Mouse (Mus musculus): ENCODE results near the gene Gm20388. TPM values are rescaled to one million over a fixed set of nuclear protein-coding genes. Genes with fewer than 3 reads are reported as not detected.

Gene Gm20388
- polyA plus RNA-seq, 1 experiment: 18.7 TPM

DNA sequence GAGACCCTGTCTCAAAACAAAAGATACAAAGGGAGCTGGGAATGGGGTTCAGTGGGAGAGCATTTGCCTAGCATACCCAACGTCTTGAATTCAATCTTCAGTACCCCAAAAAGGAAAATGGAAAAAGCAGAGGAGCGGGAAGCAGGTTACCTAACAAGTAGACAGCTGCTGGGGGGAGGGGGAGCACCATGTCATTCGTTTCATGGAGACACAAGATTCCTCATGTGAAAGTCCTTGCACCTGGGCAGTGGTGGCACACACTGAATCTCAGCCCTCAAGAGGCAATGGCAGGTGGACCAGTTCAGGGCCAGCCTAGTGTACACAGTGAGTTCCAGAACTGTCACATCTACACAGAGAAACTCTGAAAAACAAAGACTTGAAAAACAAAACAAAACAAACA is 3946.7 kb downstream of the Gm20388 start:
- H3K4me1 ChIP-seq (ENCODE audit: control insufficient read depth, insufficient read depth, low read length): peaks cover 6% of the 10 kb centered on the region; the same call in 1 of the 2 replicates
- DNase-seq: peak; percentile 44 to 48
- peak overlapping the region; percentile 97 for H3K4me3 ChIP-seq (replicated peaks; ENCODE audit: insufficient read depth, low read depth, low read length)
- peak overlapping the region; percentile 59; the same call in 1 of the 2 replicates for H3K27ac ChIP-seq (ENCODE audit: insufficient read depth, low read length)
- WGBS: 39% methylated on average over 3 of the region's 3 CpGs
- TF ChIP-seq POLR2A (IDR thresholded peaks at IDR 0.05; ENCODE audit: borderline replicate concordance, insufficient read depth, low read length): no peak
- no peak for TF ChIP-seq CTCF (IDR thresholded peaks at IDR 0.05; ENCODE audit: borderline replicate concordance, insufficient read depth, low read depth, low read length)
- no peaks in the 10 kb centered on the region for H3K27me3 ChIP-seq (ENCODE audit: control insufficient read depth, insufficient read depth, low read length)

GRCm38 (mm10) chr8:123858574-123858940 is 3947.9 kb downstream of the Gm20388 start:
- 0 out of 2 replicates have a peak, but pooled peaks have one; percentile 15 for TF ChIP-seq CTCF (IDR thresholded peaks at IDR 0.05; ENCODE audit: borderline replicate concordance, insufficient read depth, low read depth, low read length)
- no peak for TF ChIP-seq POLR2A (IDR thresholded peaks at IDR 0.05; ENCODE audit: borderline replicate concordance, insufficient read depth, low read length)
- Histone ChIP-seq H3K27me3 (ENCODE audit: control insufficient read depth, insufficient read depth, low read length) (no peaks in the 10 kb centered on the region), H3K27ac (ENCODE audit: insufficient read depth, low read length) (peak overlapping the region; percentile 86), H3K4me1 (ENCODE audit: control insufficient read depth, insufficient read depth, low read length) (peaks cover 6% of the 10 kb centered on the region; the same call in 1 of the 2 replicates), H3K4me3 (replicated peaks; ENCODE audit: insufficient read depth, low read depth, low read length) (peak overlapping the region; percentile 97)
- peak; percentile 66 to 74 for DNase-seq
- 1% methylated on average over 17 of the region's 17 CpGs for WGBS

DNA sequence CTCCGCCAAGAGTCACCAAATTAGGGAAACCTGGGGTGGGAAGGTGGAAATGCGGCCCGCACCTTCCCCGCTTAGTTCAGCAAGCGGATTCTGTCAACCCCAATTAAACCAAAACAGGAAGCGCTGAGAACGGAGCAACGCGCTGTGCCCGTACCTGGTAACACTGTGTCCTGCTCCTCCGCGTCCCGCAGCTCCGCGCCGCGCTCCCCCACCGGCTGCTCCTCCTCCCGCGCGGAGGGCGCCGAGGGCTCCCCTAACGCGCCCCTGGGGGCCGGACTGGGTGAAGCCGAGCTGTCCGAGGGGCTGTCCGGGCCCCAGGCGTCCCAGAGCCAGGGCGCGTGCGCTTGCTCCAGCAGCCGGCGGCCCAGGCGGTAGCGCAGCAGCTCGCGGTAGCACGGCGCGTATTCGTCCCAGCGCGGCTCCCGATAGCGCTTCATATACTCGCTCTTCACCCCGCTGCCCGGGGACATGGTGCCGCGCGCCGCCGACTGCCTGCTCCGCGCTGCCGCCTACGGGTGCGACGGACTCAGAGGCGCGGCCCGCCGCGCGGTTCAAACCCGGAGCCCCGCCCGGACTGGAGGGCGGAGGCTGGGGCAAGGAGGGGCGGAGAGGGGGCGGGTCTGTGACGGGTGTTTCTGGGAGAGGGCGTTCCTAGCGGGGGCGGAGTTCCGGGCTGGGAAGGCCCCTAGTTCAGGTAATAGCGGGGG is 3948.5 kb downstream of the Gm20388 start:
- peak; percentile 95 to 96 for DNase-seq
- WGBS: under 1% methylated on average over 79 of the region's 79 CpGs
- peak; percentile 18; the same call in 1 of the 2 replicates for TF ChIP-seq CTCF (IDR thresholded peaks at IDR 0.05; ENCODE audit: borderline replicate concordance, insufficient read depth, low read depth, low read length)
- TF ChIP-seq POLR2A (IDR thresholded peaks at IDR 0.05; ENCODE audit: borderline replicate concordance, insufficient read depth, low read length): no peak
- H3K27ac ChIP-seq (ENCODE audit: insufficient read depth, low read length): peak overlapping the region; percentile 98
- peak overlapping the region; percentile 99 for H3K4me3 ChIP-seq (replicated peaks; ENCODE audit: insufficient read depth, low read depth, low read length)
- no peaks in the 10 kb centered on the region for H3K27me3 ChIP-seq (ENCODE audit: control insufficient read depth, insufficient read depth, low read length)
- H3K4me1 ChIP-seq (ENCODE audit: control insufficient read depth, insufficient read depth, low read length): peaks cover 6% of the 10 kb centered on the region; the same call in 1 of the 2 replicates

DNA sequence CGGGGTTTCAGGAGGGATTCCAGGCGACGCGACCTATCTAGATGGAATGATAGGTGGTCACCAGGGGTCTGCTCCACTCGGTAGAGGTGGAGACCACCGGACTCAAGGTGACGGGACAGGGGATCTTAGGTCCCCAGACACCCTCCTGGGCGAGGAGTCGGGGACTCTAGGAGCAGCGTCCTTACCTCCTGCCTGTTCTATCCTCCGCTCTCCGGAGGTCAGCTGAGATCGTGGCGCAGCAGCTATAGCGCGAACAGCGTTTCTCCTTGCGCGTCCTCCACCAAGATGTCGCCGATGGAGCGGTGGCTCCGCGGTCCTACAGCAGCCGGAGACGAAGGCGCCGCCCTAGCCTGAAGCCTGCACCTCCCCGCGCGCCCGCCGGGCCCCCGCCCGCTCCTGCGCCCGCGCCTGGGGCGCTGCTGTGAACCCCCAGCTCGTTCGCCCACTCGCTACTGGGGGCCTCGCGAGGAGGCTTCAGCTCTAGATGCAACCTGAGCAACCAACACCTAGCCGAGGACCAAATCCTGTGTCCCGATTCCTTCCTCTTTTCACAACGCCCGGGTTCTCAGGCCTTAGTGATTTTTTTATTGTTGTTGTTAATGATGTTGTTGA is 3949.1 kb downstream of the Gm20388 start, which contains the start of gene Ccsap:
Gene Ccsap (minus strand): TSS at position 562 of the 612 bp plus-strand sequence.
- Histone ChIP-seq H3K4me3 (replicated peaks; ENCODE audit: insufficient read depth, low read depth, low read length) (peak within 1 kb of the TSS; percentile 99), H3K27ac (ENCODE audit: insufficient read depth, low read length) (peak within 1 kb of the TSS; percentile 98), H3K27me3 (ENCODE audit: control insufficient read depth, insufficient read depth, low read length) (no peaks in the 10 kb centered on the region), H3K4me1 (ENCODE audit: control insufficient read depth, insufficient read depth, low read length) (peaks cover 6% of the 10 kb centered on the region; the same call in 1 of the 2 replicates)
- WGBS: under 1% methylated on average over 48 of the region's 48 CpGs
- DNase-seq: peak; percentile 70 to 82
- TF ChIP-seq CTCF (IDR thresholded peaks at IDR 0.05; ENCODE audit: borderline replicate concordance, insufficient read depth, low read depth, low read length) (no peak), POLR2A (IDR thresholded peaks at IDR 0.05; ENCODE audit: borderline replicate concordance, insufficient read depth, low read length) (peak; percentile 92; the same call in 1 of the 2 replicates)

- TF ChIP-seq POLR2A (IDR thresholded peaks at IDR 0.05; ENCODE audit: borderline replicate concordance, insufficient read depth, low read length) (no peak), CTCF (IDR thresholded peaks at IDR 0.05; ENCODE audit: borderline replicate concordance, insufficient read depth, low read depth, low read length) (no peak)
- Histone ChIP-seq H3K4me3 (replicated peaks; ENCODE audit: insufficient read depth, low read depth, low read length) (peak overlapping the region; percentile 99), H3K27ac (ENCODE audit: insufficient read depth, low read length) (no peak overlapping the region), H3K27me3 (ENCODE audit: control insufficient read depth, insufficient read depth, low read length) (no peaks in the 10 kb centered on the region), H3K4me1 (ENCODE audit: control insufficient read depth, insufficient read depth, low read length) (peaks cover 6% of the 10 kb centered on the region; the same call in 1 of the 2 replicates)
- DNase-seq: no peak
- 74% methylated on average over 4 of the region's 4 CpGs for whole genome bisulfite sequencing
Measured at GRCm38 (mm10) chr8:123860386-123860785, 3949.7 kb downstream of the Gm20388 start.

GRCm38 (mm10) chr8:123865786-123866185 is 3955.1 kb downstream of the Gm20388 start:
- no peak for TF ChIP-seq POLR2A (IDR thresholded peaks at IDR 0.05; ENCODE audit: borderline replicate concordance, insufficient read depth, low read length)
- no peak for TF ChIP-seq CTCF (IDR thresholded peaks at IDR 0.05; ENCODE audit: borderline replicate concordance, insufficient read depth, low read depth, low read length)
- H3K27ac ChIP-seq (ENCODE audit: insufficient read depth, low read length): no peak overlapping the region
- 81% methylated on average over 7 of the region's 7 CpGs for WGBS
- no peaks in the 10 kb centered on the region for H3K27me3 ChIP-seq (ENCODE audit: control insufficient read depth, insufficient read depth, low read length)
- H3K4me1 ChIP-seq (ENCODE audit: control insufficient read depth, insufficient read depth, low read length): peaks cover 7% of the 10 kb centered on the region; the same call in 1 of the 2 replicates
- no peak for DNase-seq
- H3K4me3 ChIP-seq (replicated peaks; ENCODE audit: insufficient read depth, low read depth, low read length): no peak overlapping the region

- peaks cover 7% of the 10 kb centered on the region; the same call in 1 of the 2 replicates for H3K4me1 ChIP-seq (ENCODE audit: control insufficient read depth, insufficient read depth, low read length)
- H3K27me3 ChIP-seq (ENCODE audit: control insufficient read depth, insufficient read depth, low read length): no peaks in the 10 kb centered on the region
- no peak overlapping the region for H3K4me3 ChIP-seq (replicated peaks; ENCODE audit: insufficient read depth, low read depth, low read length)
- DNase-seq: no peak
- TF ChIP-seq CTCF (IDR thresholded peaks at IDR 0.05; ENCODE audit: borderline replicate concordance, insufficient read depth, low read depth, low read length): no peak
- no peak for TF ChIP-seq POLR2A (IDR thresholded peaks at IDR 0.05; ENCODE audit: borderline replicate concordance, insufficient read depth, low read length)
- WGBS: 16% methylated on average over 5 of the region's 5 CpGs
- H3K27ac ChIP-seq (ENCODE audit: insufficient read depth, low read length): no peak overlapping the region
Measured at GRCm38 (mm10) chr8:123866971-123867370, 3956.3 kb downstream of the Gm20388 start.
